Mouse (Mus musculus) kidney, adult 9 months (tissue): ENCODE results near the gene Stim1.

Experiments used
- DNase-seq: peaks from one replicate; pipeline ENCODE4 v3.0.0; 2022

The Stim1 gene

DNA sequence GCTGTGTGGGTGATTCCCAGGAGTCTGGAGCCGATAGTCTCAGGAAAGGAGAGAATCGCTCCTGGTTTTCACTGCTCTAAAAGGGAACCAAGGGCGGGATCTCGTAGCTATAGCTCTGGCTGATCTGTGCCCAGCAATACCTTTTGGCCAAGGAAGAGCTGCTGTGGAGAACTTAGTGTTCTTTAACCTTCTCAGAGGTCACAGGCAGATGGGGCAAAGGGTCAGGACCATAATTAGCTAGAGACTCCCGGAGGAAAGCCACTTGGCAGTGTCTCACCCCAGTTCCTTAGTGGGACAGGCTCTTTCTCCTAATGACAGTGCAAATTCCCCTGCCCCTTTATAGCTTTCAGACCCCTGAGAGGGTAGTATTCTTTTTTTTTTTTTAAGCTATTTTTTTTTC is 43.2 kb downstream of the Stim1 start:
- DNase-seq = peak; percentile 25

DNA sequence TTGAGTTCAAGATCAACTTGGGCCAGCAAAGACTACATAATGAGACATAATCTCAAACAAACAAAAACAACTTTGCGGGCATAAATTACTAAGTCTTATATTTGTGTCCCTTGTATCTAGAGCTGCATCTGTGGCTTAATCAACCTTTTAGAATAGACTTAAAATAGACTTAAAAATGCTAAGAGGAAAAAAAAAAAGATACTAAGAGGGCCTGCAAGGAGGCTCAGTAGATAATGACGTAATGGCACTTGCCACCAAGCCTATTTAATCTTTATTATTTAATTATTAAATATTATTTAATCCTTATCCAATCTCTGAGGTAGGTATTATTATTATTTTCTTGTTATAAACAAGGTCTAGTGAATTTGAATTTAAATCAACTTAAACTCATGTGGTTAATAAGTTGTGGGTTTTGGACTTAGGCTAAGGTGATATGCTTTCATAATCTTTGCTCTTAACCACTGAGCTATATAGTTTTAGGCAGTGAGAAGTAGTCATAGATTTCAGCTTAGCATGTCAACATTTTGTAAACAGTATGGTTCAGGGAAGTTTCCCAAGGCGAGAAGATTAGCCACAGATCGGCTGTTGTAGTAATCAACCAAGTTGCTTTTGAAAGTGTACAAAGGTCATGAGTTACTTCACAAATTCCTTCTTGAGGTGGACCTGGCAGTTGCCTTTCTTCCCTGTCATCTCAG is 45.4 kb downstream of the Stim1 start:
- DNase-seq = peak; percentile 20

DNA sequence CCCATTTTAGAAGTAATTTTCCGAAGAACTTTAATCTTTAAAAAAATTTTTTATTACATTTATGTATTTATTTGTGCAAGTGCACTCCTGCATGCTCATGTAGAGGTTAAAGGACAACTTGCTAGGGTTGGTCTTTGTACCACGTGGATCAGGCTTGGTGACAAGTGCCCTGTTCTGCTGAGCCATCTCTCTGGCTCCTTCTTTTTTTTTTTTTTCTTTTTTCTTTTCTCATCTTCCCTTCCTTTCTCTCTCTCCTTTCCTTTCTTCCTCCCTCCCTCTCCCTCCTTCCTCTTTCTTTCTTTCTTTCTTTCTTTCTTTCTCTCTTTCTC is 45.9 kb downstream of the Stim1 start:
- no peak for DNase-seq

DNA sequence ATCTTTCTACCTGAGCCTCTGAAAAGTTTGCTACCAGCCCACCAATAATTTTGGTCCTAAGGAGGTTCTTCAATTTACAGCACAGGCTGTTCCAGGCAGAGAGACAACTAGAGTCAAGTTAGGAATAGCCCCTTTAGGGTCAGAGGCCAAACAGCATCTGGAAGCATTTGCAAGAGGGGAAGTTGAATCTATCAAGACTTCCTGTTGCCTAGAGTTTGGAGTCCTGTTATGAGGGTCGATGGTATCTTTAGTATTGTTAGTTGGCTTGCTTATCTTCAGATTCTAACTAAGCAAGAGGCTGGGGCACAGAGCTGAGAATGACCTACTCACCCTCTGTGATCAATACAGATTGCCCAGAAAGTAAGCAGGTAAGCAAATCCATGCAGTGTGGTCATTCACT is 46.5 kb downstream of the Stim1 start:
- no peak for DNase-seq

DNA sequence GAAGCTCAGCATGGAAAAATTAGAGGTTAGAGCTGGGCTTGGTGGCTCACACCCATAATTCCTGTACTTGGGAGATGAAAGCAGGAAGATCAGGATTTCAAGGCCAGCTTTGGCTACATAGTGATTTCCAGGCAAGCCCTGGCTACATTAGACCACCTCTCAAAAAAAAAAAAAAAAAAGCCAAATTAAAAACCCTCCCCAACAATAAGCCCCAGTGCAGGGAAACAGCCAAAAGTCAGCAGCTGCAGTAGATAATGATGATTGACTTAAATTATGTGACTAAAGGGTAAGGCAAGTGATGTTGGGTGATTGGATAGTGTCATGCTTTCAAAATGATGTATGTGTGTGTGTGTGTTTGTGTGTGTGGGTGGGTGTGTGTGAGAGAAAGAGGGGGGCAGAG is 47.3 kb downstream of the Stim1 start:
- DNase-seq = no peak

DNA sequence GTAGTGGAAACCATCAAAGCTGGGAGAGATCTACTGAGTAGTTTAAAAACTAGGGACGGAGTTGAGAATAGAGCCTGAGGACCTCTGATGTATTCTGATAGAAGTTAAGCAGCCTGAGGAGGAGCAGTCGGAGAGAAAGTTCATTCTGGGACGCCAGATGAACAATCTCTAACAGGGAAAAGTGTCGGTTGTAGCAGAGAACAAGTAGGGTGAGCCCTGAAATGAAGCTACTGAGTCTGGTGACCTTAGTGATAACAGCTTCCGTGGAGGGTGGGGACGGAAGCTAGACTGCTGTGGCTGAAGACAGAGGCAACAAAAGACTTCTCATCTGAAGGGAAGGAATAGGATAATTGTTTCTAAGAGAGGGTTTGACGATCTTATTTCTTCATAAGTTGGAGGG is 47.8 kb downstream of the Stim1 start:
- no peak for DNase-seq

DNA sequence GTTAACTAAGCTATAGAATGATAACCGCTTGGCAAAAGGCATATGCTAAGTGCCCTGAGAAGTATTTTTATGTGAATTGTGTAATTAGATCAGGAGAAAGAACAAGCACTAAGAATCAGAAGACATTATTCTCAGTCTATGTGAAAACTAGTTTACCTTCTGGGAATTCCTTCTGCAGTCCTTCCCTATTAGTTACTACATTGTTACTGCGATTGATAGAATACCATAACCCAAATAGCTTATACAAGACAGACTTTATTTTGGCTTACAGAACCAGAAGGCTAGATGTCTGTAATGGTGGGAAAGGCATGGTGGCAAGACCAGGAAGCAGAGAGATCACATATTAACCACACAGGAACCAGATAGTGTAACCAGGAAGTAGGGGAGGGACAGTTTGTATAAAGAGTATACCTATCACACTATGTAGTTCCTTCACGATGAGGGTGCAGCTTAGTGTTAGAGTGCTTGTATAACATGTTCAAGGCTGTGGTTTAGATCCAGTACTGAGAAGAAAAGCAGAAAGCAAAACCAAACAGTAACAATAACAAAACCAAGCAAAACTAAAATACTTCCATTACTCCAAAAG is 50.1 kb downstream of the Stim1 start:
- no peak for DNase-seq

DNA sequence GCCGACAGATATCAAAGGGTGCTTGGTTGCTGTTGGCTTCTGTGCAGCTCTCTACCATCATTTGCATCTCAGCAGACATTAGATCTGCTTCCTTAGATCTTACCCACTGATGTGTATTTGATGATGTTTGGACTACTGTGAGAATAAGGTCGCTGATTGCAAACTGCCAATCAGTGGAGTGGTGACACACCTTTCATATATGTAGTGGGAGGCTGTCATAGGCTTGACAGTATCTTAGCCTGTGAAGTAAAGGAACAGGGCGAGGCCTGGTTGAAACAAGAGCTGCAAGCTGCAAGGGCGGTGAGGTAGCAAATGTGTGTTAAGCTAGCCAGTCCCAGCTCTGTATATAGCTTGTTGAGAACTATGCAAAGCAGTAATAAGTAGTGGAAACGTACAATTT is 54.5 kb downstream of the Stim1 start:
- DNase-seq = no peak

DNA sequence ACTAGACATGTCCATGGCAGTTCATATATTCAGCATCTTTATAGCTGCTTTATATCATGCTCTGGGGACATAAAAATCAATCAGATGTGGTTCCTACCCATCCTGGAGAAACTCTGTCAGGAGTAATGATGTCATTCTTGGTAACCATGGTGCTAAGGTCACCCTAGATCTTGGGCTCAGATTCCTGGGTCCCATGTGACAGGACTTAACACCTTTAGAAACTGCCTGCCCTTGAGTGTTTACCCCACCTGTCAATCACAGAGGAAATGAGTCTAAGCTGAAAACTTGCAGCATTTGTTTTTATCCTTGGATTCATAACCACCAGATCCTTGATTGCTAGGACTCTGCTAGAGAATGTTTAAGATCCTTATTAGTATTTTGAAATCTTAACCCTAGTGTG is 58.7 kb downstream of the Stim1 start:
- DNase-seq = no peak

DNA sequence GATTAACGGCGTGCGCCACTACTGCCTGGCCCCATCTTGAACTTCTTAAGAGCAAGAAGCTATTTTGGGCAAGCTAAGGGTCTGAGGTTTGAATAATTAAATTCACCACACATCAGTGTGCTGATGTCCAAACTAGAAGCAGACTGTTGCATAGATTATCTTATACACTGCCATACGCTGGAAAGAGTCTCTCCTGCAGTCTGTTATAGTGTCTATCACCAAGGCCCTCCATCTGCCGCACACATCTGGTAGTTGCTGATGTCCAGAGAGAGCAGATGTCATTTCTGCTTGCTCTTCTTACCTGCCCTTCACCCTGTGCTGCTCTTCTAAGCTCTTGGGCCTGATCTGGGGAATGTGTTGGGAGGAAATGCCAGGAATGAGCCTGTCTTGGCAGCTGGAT is 62.7 kb downstream of the Stim1 start:
- DNase-seq = no peak

DNA sequence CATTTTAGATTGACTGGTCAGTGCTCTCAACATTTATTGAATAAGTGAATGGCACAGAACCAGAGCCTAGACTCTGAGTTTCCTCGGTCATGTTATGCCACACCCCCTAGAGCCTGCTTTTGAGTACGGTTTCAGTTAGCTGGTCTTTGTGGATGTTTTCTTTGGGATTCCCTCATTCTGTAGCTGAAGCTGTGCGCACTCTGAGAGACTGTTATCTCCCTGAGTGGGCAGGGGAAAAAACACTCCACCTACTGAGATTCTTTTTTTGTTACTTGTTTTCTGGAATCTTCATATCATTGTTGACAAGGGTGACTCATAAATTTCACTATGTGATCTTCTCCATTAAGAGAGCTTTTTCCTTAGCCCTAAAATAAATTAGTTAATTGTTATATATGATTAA is 63.9 kb downstream of the Stim1 start:
- DNase-seq = no peak

DNA sequence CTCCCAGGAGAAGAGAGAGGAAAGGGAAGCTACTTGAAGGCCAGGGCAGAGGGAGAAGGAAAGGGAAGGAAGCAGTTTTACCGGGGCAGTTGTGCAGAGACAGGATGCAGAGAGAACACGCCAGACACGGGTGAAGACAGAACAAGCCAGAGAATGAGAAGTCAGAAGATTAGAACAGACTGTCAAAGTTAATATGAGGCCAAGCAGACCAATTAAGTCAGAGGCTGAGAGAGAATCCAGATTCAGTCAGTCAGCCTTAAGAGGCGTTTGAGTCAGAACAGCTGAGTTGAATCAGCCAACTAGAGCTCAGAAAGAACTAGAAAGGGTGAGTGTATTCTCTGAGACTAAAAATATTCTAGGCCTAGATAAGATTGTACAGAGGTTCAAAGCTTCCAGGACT is 66.1 kb downstream of the Stim1 start:
- peak; percentile 13 for DNase-seq

DNA sequence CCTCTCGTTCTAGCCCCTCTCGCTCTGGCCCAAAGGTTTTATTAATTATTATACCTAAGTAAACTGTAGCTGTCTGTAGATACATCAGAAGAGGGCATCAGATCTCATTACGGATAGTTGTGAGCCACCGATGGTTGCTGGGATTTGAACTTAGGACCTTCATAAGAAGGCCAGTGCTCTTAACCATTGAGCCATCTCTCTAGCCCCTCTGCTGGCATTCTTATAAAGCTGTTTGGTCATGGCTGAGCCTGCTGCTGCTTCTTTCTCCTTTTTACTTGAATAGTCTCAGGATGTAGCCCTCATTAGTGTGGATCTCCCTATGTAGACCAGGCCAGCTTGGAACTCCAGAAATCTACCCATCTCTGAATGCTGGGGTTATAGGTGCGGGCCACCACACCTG is 69.7 kb downstream of the Stim1 start:
- no peak for DNase-seq

DNA sequence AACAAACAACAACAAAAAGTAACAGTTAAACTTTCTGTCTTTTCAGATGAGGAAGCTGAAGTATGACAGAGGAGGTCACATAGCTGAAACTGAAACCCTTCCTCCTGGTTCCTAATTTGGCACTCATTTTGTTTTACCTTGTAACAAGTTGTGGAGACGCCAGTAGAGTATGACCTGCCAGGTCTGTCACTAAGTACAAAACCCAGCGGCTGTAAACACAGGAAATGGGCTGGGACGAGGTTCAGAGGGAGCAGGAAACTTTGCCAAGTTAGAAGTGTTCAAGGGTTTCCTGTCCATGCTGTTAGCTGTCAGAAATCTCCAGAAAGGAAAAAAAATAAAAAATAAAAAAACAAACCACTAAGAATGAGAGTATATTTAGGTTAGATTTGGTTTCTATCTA is 70.3 kb downstream of the Stim1 start:
- DNase-seq = peak; percentile 81

DNA sequence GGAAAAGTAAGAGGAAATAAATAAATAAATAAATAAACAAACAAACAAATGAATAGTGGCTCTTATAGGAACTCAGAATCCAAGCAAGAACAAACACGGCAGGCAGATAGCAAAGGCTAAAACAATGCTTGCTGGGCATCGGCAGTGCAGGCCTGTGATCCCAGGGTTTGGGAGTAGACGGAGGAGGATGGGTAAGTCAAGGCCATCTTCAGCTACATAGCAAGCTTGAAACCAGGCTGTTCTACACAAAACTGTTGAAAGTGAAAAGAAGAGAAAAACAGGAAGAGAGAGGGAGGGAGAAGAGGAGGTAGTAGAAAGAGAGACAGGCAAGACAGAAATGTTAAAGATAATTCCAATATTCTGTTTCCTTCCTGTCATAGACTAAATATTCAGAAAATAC is 71.3 kb downstream of the Stim1 start:
- no peak for DNase-seq

DNA sequence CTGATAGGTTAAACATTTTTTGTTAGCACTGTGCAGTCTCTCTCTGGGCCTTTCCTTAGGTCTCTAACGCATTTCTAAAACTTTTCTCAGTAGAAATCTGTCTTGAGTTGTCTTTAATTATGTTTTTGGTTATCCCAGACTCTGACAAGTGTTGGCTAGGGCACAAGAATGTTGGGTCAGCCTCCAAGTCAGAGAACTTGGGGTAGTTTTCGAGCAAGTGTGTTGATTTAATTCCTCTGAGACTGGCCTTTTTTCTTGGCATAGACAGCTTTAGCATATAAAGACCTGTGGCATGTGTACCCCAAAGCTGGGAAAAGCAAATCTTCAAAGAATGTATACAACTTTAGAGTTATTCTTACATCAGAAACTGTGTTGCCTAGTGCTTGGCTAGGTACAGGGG is 78.3 kb downstream of the Stim1 start:
- peak; percentile 26 for DNase-seq

DNA sequence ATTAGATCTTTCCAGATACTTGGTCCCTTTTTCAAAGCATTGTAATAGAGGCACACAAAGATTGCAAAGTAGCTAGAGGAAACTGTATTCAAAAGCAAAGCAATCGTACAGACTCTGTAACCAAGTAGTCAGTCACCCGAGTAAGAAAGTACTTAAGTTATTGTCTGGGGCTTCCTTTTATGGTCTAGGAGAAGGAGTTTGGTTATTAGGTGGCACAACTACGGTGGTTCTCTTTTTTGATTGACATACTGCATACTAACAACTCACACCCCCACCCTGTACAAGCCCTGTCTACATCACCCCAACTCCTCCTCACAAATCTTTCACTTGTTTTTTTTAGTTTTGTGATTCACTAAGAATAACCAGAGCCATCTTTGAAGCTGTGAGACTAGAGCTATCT is 79.7 kb downstream of the Stim1 start:
- no peak for DNase-seq

DNA sequence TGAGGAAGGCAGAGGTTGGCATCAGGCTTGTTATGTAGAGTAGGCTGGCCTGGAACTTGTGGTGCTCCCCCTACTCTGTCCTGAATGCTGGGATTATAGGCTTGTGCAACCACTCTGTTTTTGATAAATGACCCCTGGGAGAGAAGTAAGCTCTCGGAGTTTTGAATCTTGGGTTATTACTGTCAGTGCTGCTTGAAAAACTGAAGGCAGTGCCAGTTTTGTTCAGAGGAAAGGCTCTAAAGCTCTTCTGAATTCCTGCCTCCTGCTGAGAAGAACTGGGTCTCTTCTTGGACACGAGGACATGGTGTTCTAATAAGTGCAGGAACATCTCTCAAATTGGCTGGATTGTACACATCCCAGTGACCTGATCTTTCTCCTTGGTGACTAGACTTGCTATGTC is 81.1 kb downstream of the Stim1 start:
- DNase-seq = peak; percentile 25

DNA sequence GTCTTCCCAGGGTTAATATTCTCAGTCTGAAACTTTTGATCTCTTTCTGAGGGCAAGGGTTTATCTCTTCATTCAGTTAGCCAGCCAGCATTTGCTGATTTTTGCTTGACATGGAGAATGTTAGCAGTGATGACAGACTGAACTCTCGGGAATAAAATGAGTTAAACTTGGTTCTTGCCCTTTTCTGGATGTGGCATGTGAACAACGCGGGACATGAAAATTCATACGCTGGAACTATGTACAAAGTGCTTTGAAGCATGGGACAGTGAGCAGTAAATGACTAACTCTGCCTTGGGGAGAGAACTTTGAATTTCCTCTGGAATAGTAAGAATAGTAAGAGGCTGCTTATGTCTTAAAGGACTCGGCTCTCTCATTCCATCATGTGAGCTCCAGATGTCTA is 81.6 kb downstream of the Stim1 start:
- DNase-seq = peak; percentile 44

DNA sequence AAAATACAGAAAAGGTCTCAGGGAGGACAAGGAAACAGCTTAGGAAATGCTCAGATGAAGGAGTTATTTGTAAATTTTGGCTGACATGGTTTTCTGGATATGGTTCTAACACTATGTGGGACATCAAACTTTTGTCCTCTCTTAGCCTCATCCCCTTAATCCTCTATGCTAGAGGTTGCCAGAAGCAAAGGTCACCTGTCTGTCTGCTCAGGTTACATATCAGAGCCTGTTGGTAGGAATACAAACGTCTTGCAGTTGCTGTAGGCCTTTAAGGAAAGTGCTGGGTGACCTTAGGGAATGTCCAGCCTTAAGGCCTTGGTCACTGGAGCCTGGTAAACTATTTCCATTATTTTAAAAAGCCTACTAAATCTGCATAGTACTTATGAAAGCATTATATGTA is 85.8 kb downstream of the Stim1 start:
- no peak for DNase-seq

DNA sequence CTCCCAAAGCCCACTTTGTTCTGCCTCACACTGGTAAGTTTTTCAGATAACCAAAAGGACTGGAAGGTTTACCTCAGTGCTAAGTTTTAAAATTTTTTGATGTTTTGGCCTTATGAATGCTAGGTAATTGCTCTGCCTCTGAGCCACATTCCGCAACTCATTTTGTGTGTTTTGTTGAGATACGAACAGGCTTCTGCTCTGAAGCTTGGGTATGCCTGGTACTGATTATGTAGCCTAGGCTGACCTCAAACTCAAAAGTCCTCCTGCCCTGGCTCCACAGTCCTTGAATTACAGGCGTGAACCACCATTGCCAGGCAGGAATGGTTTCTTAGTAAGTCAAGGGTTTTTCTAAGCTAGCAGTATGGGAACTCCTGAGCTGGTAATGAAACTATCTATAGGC is 90.5 kb downstream of the Stim1 start:
- no peak for DNase-seq

DNA sequence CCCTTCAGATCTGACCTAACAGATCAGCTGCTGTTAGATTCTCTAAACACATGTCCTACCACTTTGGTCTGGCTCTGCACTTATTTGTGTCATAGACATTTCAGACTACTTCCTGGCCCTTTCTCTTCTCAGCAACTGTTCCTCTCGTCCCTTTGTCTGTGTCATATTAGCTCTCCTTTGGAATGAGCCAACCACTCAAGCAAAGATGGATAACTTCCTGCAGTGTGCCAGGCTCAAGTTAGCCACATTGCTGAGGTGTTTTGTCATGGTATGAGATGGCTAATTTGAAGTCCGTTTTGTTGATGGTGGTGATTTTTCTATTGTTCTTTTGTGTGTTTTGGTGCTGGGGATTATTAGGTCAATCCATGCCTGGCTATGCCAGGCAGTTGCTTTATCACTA is 93.7 kb downstream of the Stim1 start:
- DNase-seq = no peak

DNA sequence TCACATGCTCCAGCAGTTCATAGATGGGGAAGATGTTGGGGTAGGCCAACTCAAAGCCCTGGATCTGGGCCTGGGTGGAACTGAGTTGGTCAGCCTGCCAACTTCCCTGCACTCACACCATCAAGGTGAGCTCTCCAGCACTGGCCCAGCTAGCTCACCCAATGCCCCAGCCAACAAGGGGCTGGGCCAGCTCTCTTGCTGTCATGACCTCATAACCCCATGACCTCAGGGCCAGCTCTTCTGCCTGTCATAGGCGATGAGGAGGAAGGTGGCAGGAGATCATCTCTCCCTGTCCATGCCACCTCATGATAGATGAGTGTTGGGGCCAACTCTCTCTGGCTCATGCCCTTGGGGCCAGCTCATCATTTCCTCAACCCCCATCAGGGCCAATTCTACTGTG is 96.2 kb downstream of the Stim1 start:
- no peak for DNase-seq

DNA sequence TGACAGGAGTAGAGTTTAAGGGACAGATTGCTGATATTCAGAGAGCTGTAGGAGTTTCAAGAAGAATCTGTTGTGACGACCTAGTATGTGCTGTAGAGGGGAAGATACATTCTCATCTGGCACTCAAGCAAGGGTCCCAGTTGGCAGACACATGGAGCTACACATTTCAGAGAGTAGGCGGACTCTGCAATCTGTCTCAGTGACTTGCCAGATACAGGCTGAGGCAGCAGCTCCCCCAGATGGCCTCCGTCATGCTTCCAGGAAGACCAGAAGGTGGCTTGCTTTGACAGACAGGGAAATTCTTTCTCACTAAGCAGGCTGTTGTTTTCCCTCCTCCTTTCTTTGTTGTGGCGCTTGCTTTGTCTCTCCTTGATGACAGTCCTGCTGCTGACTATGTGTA is 102.1 kb downstream of the Stim1 start:
- DNase-seq = peak; percentile 15

DNA sequence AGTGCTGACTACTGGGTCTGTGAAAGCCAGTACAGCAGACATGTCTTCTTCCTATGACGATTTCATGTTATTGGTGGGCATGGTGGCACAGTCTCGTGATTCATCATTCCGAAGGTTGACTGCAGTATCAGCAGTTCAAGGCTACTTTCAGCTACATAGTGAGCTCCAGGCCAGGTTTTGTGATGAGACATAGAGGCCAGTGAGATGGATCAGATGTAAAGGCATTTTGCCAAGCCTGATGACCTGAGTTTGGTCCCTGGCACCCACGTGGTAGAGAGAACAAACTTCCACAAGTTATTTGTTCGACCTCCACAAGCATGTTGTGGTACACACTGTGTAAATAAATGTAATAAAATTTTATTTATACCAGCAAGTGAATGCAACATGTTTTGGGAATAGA is 102.9 kb downstream of the Stim1 start:
- no peak for DNase-seq
